Mouse (Mus musculus) brown adipose tissue, adult 24 weeks (tissue): ENCODE data around the gene Szrd1. TPM values are rescaled to one million over a fixed set of nuclear protein-coding genes. Genes with fewer than 3 reads are reported as not detected.

Source experiments
- H3K27ac ChIP-seq: fragments of 200-500 bp; replicated peaks from 2 replicates; pipeline ENCODE4 v1.5.1; 2012; ENCODE audit warnings: low read depth, mild to moderate bottlenecking, low read length
- H3K4me1 ChIP-seq: fragments of 200-500 bp; 2 replicates; pipeline ENCODE4 v1.6.1; 2012; ENCODE audit warnings: low read length, mixed read lengths; ENCODE audit not compliant: control insufficient read depth, insufficient read depth, insufficient read length
- H3K4me3 ChIP-seq: fragments of 200-500 bp; 2 replicates; pipeline ENCODE4 v1.5.1; 2012; ENCODE audit warnings: low read depth, mild to moderate bottlenecking, low read length, moderate library complexity; ENCODE audit not compliant: insufficient read depth
- polyA plus RNA-seq: library from polyadenylated mRNA; stranded (reverse); fragments of >200 nt; gene quantifications from 2 replicates; pipeline ENCODE4 v1.2.4, GENCODE M21; 2012; ENCODE audit not compliant: missing spikeins, insufficient read depth, insufficient read length

The Szrd1 gene
- polyA plus RNA-seq, result 52.2 and 85.4 TPM in 2 replicates

DNA sequence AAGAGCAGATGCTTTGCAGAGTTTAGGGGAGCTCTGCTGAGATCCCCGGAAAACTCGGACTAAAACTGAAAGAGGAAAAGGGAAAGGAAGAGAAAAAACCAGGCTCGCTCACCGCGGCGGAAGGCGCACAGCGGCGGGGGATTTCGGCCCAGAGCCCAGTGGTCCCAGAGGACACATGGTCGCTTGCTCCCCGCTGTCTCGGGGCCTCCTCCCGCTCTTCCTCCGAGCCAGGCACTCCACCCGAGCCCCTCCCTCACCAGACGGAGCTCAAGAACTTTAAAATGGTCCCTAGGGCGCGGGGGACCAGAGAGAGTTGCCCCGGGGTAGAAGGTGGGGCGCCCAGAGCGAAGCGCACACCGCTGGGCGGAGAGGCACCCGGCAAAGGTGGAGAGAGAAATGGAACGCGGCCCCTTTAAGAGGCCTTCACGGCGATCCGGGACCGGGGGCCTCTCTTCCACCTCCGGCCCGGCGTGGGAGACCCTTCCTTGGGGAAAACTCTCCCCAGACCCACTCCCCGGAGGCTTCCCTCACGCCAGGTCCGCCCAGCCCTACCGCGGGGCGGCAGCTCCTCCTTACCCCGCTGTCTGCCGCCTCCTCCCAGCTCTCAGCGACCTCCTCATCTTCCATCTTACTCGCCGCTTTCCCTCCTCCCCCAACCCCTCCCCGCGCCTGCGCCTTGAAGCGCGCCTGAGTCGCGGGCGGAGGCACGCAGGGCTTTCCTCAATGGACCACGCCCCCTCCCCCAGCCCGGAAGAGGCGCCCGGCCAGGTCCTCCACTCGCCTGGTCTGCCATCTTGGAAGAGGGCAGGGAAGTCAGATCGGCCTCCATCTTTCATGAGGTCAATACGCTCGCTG, at the start of gene Szrd1:
TSS of gene Szrd1 (minus strand) at position 660 of the 855 bp plus-strand sequence.
- Histone ChIP-seq H3K4me1 (peaks cover 29% of the 10 kb centered on the region), H3K27ac (peak within 1 kb of the TSS; percentile 94), H3K4me3 (peak within 1 kb of the TSS; percentile 90)

GRCm38 (mm10) chr4:141186923-141187836, 47.6 kb upstream of the Szrd1 start:
- Histone ChIP-seq H3K4me3 (no peak overlapping the region), H3K27ac (no peak overlapping the region), H3K4me1 (peaks cover 9% of the 10 kb centered on the region)

- no peak overlapping the region for H3K4me3 ChIP-seq
- no peak overlapping the region for H3K27ac ChIP-seq
- H3K4me1 ChIP-seq, result peaks cover 9% of the 10 kb centered on the region
Observed at GRCm38 (mm10) chr4:141184426-141184825, 44.9 kb upstream of the Szrd1 start.

- no peak overlapping the region for H3K27ac ChIP-seq
- H3K4me1 ChIP-seq, result peaks cover 9% of the 10 kb centered on the region
- H3K4me3 ChIP-seq, result no peak overlapping the region
Observed at GRCm38 (mm10) chr4:141183932-141184331, 44.4 kb upstream of the Szrd1 start.

DNA sequence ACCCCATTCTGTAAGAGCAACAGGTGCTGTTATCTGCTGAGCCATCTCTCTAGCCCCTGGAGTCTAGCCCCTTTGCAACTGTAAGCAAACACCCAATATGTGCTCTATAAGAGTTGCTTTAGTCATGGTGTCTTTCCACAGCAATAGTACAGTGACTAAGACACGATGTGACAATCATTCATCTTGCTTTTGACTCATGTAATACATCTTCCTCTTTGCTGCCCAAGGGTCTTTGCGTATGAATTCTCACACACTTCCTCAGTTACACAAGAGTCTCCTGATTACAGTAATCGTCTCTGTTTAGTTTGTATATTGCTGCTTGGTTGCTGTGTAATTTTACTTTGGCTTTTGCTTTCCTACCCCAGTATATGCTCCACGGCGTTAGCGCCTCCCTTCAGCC, 42.4 kb upstream of the Szrd1 start:
- peaks cover 9% of the 10 kb centered on the region for H3K4me1 ChIP-seq

DNA sequence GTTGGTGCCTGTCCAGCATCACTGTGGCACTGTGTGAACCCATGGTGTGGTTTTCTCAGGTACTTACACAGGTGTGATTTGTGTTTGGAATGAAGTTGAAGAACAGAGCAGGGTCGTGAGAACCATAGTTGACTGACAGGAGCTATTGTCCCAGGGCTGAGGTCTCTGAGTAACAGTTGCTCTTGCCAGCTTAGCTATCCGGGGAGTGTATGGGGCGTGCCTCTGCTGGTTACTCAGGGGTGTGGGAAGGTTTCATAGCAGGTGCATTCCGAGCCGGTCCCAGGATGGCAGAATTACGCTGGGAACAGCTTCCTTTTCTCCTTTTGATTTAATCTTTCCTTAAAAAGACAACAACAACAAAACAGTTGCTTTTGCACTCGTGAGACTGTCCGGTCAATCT, 41.3 kb upstream of the Szrd1 start:
- Histone ChIP-seq H3K4me3 (no peak overlapping the region), H3K4me1 (no peaks in the 10 kb centered on the region), H3K27ac (no peak overlapping the region)

More for the DNA sequence above, 42.4 kb upstream of the Szrd1 start:
- Histone ChIP-seq H3K27ac (no peak overlapping the region), H3K4me3 (no peak overlapping the region)

DNA sequence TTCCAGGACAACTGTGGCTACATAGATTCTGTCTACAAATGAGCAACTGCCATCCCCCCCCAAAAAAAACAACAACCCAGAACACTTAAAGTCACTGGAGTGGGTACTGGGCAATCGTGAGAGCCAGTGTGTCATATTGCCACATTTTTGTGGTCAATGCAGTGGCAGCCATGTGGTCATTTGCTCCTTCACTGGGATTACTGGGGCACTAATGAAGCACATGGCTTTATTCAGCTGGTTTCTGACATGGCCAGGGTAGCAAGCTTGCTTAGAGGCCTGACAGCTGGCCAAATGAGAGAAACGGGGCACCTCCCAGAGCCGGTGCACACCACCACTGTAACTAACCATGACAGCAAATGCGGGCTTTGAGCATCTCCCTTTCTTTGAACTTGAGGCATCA, 38.9 kb upstream of the Szrd1 start:
- Histone ChIP-seq H3K27ac (no peak overlapping the region), H3K4me3 (no peak overlapping the region), H3K4me1 (no peaks in the 10 kb centered on the region)

DNA sequence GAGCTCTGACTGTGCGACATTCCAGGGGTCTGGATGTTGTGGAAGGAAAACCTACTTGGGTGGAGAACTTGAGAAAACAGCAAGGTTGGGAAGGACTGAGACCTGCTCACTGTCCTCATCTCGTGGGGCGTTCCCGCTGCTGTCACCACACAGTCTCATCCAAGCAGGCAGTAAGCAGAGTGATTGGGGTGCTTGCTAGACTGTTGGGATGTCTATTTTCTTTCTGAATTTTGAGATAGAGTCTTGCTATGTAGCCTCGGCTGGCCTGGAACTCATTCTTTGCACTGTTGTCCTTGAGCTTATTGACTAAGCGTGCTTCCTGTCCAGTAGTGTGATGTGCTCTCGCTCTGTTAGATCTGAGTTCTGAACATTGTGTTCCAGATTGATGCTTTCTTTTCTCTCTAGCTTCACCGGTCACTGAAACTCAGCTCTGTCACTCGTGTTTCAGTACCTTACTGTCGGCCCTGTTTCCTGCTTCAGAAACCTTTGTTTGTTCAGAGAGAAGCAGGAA, 36.8 kb upstream of the Szrd1 start:
- H3K27ac ChIP-seq, result no peak overlapping the region
- H3K4me1 ChIP-seq, result no peaks in the 10 kb centered on the region
- H3K4me3 ChIP-seq, result no peak overlapping the region

DNA sequence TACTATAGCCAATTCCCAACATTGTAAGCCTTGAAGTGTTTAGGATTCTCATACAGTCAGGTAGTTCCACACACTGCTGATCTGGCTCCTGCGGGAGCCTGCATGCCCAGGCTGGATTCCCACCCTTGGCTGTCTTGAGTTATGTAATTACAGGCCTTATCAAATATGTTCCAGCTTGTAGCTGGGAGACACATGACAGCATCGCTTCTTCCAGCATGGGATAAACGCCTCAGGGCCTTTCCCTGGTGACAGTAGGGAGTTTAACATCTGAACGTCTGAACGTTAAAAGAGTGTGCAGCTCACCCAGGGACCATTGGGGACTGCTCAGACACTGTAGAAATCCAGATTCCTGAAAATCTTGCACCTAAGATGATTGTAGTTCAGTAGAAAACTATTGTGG, 36.2 kb upstream of the Szrd1 start:
- Histone ChIP-seq H3K27ac (no peak overlapping the region), H3K4me3 (no peak overlapping the region), H3K4me1 (no peaks in the 10 kb centered on the region)

GRCm38 (mm10) chr4:141172121-141172520, 32.5 kb upstream of the Szrd1 start:
- no peaks in the 10 kb centered on the region for H3K4me1 ChIP-seq
- H3K4me3 ChIP-seq, result no peak overlapping the region

GRCm38 (mm10) chr4:141167156-141167555, 27.6 kb upstream of the Szrd1 start:
- Histone ChIP-seq H3K4me1 (no peaks in the 10 kb centered on the region; the same call in 1 of the 2 replicates), H3K27ac (no peak overlapping the region), H3K4me3 (no peak overlapping the region)

More at GRCm38 (mm10) chr4:141172121-141172520, 32.5 kb upstream of the Szrd1 start:
- no peak overlapping the region for H3K27ac ChIP-seq

DNA sequence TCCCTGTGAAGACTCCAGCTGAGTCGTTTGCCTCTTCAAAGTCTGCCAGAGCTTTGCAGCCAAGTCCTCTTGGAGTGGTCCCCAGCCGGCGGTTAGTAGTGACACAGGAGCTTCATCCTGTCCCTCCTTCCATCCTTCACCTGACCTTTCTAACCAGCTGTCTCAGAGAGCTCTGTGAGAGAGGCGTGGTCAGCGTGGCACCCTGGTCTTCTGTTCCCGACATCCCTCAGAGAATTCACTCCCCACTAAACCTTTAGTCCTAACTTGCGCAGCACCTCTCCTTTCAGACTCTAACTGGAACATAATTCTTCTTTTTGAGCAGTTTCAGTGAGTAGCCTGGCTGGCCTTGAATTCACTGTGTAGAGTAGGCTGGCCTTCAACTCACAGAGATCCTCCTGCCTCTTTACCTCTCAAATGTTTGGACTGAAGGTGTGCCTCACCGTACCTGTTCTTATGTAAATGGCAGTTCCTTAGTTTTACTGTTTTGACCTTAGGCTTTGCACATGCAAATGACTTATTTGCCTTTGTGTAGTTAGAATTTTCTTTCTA, 26.2 kb upstream of the Szrd1 start:
- no peak overlapping the region for H3K27ac ChIP-seq
- peaks cover 2% of the 10 kb centered on the region; the same call in 1 of the 2 replicates for H3K4me1 ChIP-seq
- H3K4me3 ChIP-seq, result no peak overlapping the region

- Histone ChIP-seq H3K4me3 (no peak overlapping the region), H3K27ac (no peak overlapping the region), H3K4me1 (peaks cover 2% of the 10 kb centered on the region; the same call in 1 of the 2 replicates)
Observed at GRCm38 (mm10) chr4:141163729-141164128, 24.2 kb upstream of the Szrd1 start.

GRCm38 (mm10) chr4:141161699-141162208, 22.2 kb upstream of the Szrd1 start:
- Histone ChIP-seq H3K27ac (no peak overlapping the region), H3K4me3 (no peak overlapping the region), H3K4me1 (peaks cover 5% of the 10 kb centered on the region)
